Mouse (Mus musculus) thymus, adult 2 months (tissue): ENCODE measurements at regions not wholly inside any gene's neighbourhood (a gene's known extent, or its start where the extent isn't known, plus 50 kb on each side); places are given as distances from the start of the nearest gene placed in this dataset.

ENCODE experiments used
- DNase-seq: peaks from one replicate; pipeline ENCODE4 v3.0.0; 2021
- H3K27ac ChIP-seq: fragments of 200-500 bp; 2 replicates; pipeline ENCODE4 v1.5.1; 2012; ENCODE audit warnings: low read length, control low read depth; ENCODE audit not compliant: control insufficient read depth, insufficient read depth
- H3K27me3 ChIP-seq: fragments of 200-500 bp; 2 replicates; pipeline ENCODE4 v1.6.1; 2012; ENCODE audit warnings: mild to moderate bottlenecking, low read length, moderate library complexity, mixed read lengths; ENCODE audit not compliant: control insufficient read depth, insufficient read depth
- H3K36me3 ChIP-seq: fragments of 200-500 bp; 2 replicates; pipeline ENCODE4 v1.6.1; 2012; ENCODE audit warnings: mild to moderate bottlenecking, low read length, moderate library complexity; ENCODE audit not compliant: control insufficient read depth, insufficient read depth
- H3K4me1 ChIP-seq: fragments of 200-500 bp; replicated peaks from 2 replicates; pipeline ENCODE4 v1.6.1; 2012; ENCODE audit warnings: low read length; ENCODE audit not compliant: control insufficient read depth, insufficient read depth
- H3K4me3 ChIP-seq: fragments of 200-500 bp; 2 replicates; pipeline ENCODE4 v1.5.1; 2012; ENCODE audit warnings: mild to moderate bottlenecking, low read length, control low read depth, moderate library complexity; ENCODE audit not compliant: control insufficient read depth, insufficient read depth
- CTCF ChIP-seq: fragments of 200-500 bp; IDR thresholded peaks from 2 replicates; pipeline ENCODE4 v1.5.1; 2012; ENCODE audit warnings: mild to moderate bottlenecking, control low read depth, low read length, moderate library complexity, borderline replicate concordance; ENCODE audit not compliant: control insufficient read depth, poor library complexity, insufficient read depth; ENCODE audit errors: extremely low read depth
- POLR2A ChIP-seq: fragments of 200-500 bp; IDR thresholded peaks from 2 replicates; pipeline ENCODE4 v1.6.1; 2012; ENCODE audit warnings: mild to moderate bottlenecking, low read length, control low read depth, moderate library complexity; ENCODE audit not compliant: control insufficient read depth, poor library complexity, insufficient read depth; ENCODE audit errors: extremely low read depth
- WGBS: fragments of 180-500 bp; shearing (Covaris S2); methylation state at CpG from one replicate; pipeline ENCODE4 v1.1.7; 2018; 5-methylcytosine and 5-hydroxymethylcytosine counted together

DNA sequence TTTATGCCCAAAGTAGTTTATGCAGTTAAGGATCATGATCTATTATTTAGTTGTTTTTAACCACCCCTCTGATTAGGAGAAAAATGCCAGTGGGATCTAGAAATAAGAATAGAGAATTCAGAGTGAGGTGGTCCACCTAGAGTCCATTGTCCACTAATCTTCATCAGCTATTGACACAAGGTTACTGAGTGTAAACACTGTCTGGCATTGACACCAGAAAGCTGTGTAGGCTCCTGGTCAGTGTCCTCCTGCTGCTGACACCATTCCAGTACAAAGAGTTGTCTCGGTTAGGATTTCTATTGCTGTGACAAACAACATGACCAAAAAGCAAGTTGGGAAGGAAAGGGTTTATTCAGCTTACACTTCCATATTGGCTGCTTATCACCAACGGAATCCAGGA lies 110.1 kb upstream of the Slc4a7 start:
- no peak overlapping the region for H3K27ac ChIP-seq
- no peaks in the 10 kb centered on the region for H3K36me3 ChIP-seq
- DNase-seq = no peak
- H3K4me3 ChIP-seq = no peak overlapping the region
- no peaks in the 10 kb centered on the region for H3K4me1 ChIP-seq
- TF ChIP-seq CTCF = no peak
- no peak for TF ChIP-seq POLR2A
- 94% methylated on average over 2 of the region's 2 CpGs for WGBS
- no peaks in the 10 kb centered on the region for H3K27me3 ChIP-seq

DNA sequence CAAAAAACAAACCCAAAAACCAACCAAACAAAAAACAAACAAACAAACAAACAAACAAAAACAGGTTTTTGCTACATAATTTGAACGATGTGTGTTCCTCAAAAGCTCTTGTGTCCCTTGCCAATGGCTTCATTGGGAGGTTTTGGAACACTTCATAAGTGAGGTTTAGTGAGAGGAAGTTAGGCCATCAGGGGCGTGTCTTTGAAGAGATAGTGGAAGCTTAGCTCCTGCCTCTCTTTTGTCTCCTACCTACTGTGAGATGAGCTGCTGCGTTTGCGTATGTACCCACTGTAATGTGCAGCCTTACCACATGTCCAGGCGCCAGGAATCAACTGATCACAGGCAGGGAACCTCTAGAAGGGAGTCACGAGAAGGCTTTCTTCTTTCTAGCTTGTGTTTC lies 107.3 kb upstream of the Slc4a7 start:
- Histone ChIP-seq H3K27ac (no peak overlapping the region), H3K27me3 (no peaks in the 10 kb centered on the region), H3K4me1 (no peaks in the 10 kb centered on the region), H3K36me3 (no peaks in the 10 kb centered on the region), H3K4me3 (no peak overlapping the region)
- DNase-seq = no peak
- TF ChIP-seq CTCF = no peak
- TF ChIP-seq POLR2A = no peak
- 86% methylated on average over 6 of the region's 6 CpGs for WGBS

DNA sequence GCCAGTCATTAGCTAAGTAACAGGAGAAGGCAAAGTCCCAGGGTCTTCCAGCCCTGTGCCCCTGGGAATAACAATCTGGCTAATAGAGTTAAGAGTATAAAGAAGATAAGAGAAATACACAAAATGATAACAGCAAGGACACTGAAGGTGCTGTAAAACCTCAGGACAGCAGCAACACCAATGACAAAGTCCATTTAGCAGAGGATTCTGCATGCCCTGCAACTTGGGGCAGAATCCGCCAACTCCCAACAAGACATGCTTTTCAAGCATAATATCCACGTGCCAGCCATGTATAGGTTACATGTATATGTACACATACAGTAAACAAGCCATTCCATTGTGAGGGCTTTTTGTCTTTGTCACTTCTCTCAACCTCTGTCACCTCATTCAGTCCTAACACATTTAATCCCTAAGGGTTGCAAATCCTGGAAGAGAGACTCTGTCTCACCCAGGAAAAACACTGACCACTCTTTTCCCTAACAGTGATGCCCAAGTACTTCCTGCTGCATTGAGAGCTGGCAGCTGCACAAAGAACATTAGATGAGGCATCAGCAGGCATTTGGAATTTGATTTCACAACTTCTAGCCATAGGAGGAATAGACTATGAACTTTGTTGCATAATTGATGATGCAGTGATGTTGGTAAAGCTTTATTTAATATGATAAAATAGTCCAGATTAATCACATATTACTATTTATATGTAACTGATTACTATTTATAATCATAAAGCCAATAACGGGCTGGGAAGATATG lies 105.8 kb upstream of the Slc4a7 start:
- Histone ChIP-seq H3K4me1 (no peaks in the 10 kb centered on the region), H3K27ac (no peak overlapping the region)
- no peak for DNase-seq

DNA sequence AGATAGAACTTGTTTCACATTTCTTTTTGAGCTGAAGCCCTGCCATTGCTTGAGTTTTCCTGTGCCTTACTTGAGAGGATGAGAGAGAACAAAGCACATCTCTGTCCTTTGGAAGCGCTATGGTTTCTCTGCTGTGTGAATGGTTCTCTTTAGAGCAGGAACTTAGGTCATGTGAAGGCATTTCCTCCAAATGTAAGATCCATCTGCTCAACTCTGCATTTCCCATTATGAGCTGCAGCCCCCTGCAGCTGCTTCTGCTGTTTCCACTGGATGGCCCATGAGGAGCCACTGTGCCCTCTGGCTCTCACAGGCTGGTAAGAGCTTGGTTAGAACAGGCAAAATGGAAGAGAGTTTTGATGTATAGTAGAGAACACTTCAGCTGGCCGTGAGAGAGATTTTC lies 102.5 kb upstream of the Slc4a7 start:
- Histone ChIP-seq H3K4me1 (no peaks in the 10 kb centered on the region), H3K27ac (no peak overlapping the region), H3K36me3 (no peaks in the 10 kb centered on the region), H3K27me3 (no peaks in the 10 kb centered on the region), H3K4me3 (no peak overlapping the region)
- WGBS = 22% methylated on average over 2 of the region's 2 CpGs
- no peak for DNase-seq
- TF ChIP-seq CTCF (no peak), POLR2A (no peak)

More for the DNA sequence above, 105.8 kb upstream of the Slc4a7 start:
- H3K4me3 ChIP-seq = no peak overlapping the region
- TF ChIP-seq POLR2A (no peak), CTCF (no peak)
- no peaks in the 10 kb centered on the region for H3K27me3 ChIP-seq
- 93% methylated on average over 3 of the region's 3 CpGs for WGBS
- no peaks in the 10 kb centered on the region for H3K36me3 ChIP-seq

DNA sequence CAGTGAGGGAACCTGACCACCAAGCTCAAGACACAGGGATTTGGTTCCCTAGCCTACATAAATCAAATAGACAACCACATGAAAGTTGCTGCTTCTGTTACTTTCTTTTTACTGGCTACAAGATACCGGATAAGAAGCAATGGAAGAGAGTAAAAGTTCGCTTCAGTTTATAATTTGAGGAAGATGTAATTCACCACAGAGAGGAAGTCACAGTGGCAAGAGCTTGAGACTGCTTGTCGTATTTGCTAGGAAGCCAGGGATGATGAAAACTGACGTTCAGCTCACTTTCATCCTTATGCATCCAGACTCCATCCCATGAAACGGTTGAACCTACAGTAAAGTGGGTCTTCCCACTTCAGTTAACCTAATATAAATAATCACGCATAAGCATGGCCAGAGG lies 102.1 kb upstream of the Slc4a7 start:
- WGBS = 16% methylated on average over 6 of the region's 6 CpGs
- no peaks in the 10 kb centered on the region for H3K36me3 ChIP-seq
- no peak for DNase-seq
- H3K4me3 ChIP-seq = no peak overlapping the region
- no peaks in the 10 kb centered on the region for H3K4me1 ChIP-seq
- H3K27ac ChIP-seq = no peak overlapping the region
- no peaks in the 10 kb centered on the region for H3K27me3 ChIP-seq
- no peak for TF ChIP-seq CTCF
- TF ChIP-seq POLR2A = no peak

DNA sequence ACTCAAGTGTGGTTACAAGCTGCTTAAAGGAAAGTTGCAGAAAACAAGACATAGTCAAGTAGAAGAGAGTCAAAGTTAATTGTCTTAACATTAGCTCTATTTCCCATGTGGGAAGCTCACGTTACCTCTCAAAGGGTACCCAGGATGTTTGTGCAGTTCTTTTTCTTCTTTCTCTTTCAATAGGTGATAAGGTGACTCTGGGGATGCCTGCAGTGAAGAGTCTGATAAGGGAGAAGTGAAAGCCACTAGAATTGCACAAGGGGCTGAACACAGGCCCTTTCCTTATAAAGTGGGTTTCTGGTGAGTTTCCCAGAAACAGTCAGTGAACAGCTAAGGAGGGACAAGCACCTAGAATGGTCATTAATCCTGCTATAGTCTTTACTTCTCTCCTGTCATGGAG lies 98.6 kb upstream of the Slc4a7 start:
- Histone ChIP-seq H3K4me3 (no peak overlapping the region), H3K27ac (no peak overlapping the region), H3K27me3 (no peaks in the 10 kb centered on the region), H3K4me1 (no peaks in the 10 kb centered on the region), H3K36me3 (no peaks in the 10 kb centered on the region)
- TF ChIP-seq CTCF (no peak), POLR2A (no peak)
- DNase-seq = no peak
- 80% methylated on average over 1 of the region's 1 CpGs for WGBS

DNA sequence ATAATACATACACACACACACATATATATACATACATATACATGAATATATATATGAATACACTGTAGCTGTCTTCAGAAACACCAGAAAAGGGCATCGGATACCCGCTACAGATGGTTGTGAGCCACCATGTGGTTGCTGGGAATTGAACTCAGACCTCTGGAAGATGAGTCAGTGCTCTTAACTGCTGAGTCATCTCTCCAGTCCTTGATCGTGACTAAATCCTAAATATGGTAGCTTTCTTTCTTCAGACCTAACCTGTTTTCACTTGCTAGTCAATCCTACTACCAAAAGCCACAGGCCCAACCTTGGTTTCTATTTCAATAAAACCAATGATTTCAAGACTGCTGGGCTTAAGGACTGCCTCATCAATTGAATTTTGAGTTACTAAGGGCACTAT lies 95.0 kb upstream of the Slc4a7 start:
- Histone ChIP-seq H3K4me3 (no peak overlapping the region), H3K27me3 (no peaks in the 10 kb centered on the region), H3K36me3 (no peaks in the 10 kb centered on the region), H3K4me1 (no peaks in the 10 kb centered on the region), H3K27ac (no peak overlapping the region)
- 96% methylated on average over 3 of the region's 3 CpGs for WGBS
- no peak for DNase-seq
- no peak for TF ChIP-seq CTCF
- no peak for TF ChIP-seq POLR2A
